Mouse (Mus musculus) embryonic facial prominence, embryonic 13.5 days (tissue): ENCODE data around the gene Gadd45a. TPM values are rescaled to one million over a fixed set of nuclear protein-coding genes. Genes with fewer than 3 reads are reported as not detected.

Source experiments
- ATAC-seq: fragments of 200-750 bp; cut with Nextera tagmentation; 2 replicates; pipeline ENCODE4 v1.8.0; 2017; ENCODE audit warnings: low read depth; ENCODE audit not compliant: insufficient number of reproducible peaks, insufficient read depth, low FRiP score, low TSS enrichment
- H3K27ac ChIP-seq: fragments of 300-500 bp; sonication (generic); 2 replicates; pipeline ENCODE4 v1.5.1; 2015; ENCODE audit warnings: moderate library complexity, mild to moderate bottlenecking, inconsistent platforms
- H3K27me3 ChIP-seq: fragments of 300-500 bp; sonication (generic); 2 replicates; pipeline ENCODE4 v1.6.1; 2015; ENCODE audit warnings: mild to moderate bottlenecking, inconsistent platforms
- H3K36me3 ChIP-seq: fragments of 300-500 bp; sonication (generic); 2 replicates; pipeline ENCODE4 v1.6.1; 2015; ENCODE audit warnings: mild to moderate bottlenecking, inconsistent platforms
- H3K4me1 ChIP-seq: fragments of 300-500 bp; sonication (generic); 2 replicates; pipeline ENCODE4 v1.6.1; 2015; ENCODE audit warnings: inconsistent platforms
- H3K4me2 ChIP-seq: fragments of 300-500 bp; sonication (generic); 2 replicates; pipeline ENCODE4 v1.6.1; 2015; ENCODE audit warnings: moderate library complexity, mild to moderate bottlenecking, inconsistent platforms
- H3K4me3 ChIP-seq: fragments of 300-500 bp; sonication (generic); 2 replicates; pipeline ENCODE4 v1.5.1; 2015; ENCODE audit warnings: mild to moderate bottlenecking, inconsistent platforms
- H3K9ac ChIP-seq: fragments of 300-500 bp; sonication (generic); 2 replicates; pipeline ENCODE4 v1.6.1; 2015; ENCODE audit warnings: mild to moderate bottlenecking, inconsistent platforms
- H3K9me3 ChIP-seq: fragments of 300-500 bp; sonication (generic); 2 replicates; pipeline ENCODE4 v1.6.1; 2016; ENCODE audit warnings: inconsistent platforms
- WGBS: fragments of 180-500 bp; shearing (Covaris S2); methylation state at CpG from one replicate; pipeline ENCODE4 v1.1.7; 2015; ENCODE audit warnings: mixed read lengths; 5-methylcytosine and 5-hydroxymethylcytosine counted together
- polyA plus RNA-seq: library from polyadenylated mRNA; unstranded; fragments of >200 nt; fragmentation: Nextera tagmentation; extraction: Ambion mirVana; gene quantifications from 2 replicates; pipeline ENCODE4 v1.2.1, GENCODE M21; 2015

Gene Gadd45a
- polyA plus RNA-seq, 1 experiment from 2014 or later, result 15.7 TPM

DNA sequence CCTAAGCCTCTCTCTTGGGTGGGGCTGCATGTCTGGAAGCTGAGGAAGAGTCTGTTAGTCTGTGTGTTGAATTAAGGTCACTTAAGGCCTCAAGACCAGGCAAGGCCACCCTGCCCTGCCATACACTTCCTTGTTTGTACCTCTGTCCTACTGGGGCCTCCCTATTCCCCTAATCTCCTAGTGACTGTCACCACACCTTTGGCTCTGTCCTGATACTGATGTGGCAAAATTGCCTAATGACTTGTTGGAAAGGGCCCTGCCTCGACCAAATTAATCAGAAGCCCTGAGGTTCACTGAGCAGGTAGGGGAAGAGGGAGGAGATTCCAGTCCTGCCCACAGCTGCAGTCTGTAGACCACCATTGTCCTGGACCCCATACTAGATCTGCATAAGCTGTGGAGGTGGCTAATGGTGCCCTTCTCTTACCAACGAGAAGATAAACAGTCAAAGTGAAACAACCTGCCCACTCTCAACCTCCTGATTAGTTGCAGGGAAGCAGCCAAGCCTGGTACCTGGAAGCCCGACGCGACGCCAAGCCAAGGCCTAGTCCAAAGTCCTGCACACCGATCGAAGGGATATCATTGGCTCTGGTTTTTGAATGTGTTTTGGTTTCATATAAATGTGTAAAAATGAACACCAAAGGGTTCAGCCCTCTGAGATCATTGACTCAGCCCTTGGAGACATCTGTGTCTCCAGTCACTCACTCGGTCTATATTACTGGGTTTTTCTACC lies 23.1 kb downstream of the Gadd45a start:
- no peak for ATAC-seq
- H3K9me3 ChIP-seq, result no peaks in the 10 kb centered on the region
- no peak overlapping the region for H3K9ac ChIP-seq
- WGBS, result 91% methylated on average over 9 of the region's 9 CpGs
- H3K4me1 ChIP-seq, result no peaks in the 10 kb centered on the region
- no peak overlapping the region for H3K4me2 ChIP-seq
- no peak overlapping the region for H3K27ac ChIP-seq
- no peaks in the 10 kb centered on the region for H3K36me3 ChIP-seq
- no peak overlapping the region for H3K4me3 ChIP-seq
- no peaks in the 10 kb centered on the region for H3K27me3 ChIP-seq

DNA sequence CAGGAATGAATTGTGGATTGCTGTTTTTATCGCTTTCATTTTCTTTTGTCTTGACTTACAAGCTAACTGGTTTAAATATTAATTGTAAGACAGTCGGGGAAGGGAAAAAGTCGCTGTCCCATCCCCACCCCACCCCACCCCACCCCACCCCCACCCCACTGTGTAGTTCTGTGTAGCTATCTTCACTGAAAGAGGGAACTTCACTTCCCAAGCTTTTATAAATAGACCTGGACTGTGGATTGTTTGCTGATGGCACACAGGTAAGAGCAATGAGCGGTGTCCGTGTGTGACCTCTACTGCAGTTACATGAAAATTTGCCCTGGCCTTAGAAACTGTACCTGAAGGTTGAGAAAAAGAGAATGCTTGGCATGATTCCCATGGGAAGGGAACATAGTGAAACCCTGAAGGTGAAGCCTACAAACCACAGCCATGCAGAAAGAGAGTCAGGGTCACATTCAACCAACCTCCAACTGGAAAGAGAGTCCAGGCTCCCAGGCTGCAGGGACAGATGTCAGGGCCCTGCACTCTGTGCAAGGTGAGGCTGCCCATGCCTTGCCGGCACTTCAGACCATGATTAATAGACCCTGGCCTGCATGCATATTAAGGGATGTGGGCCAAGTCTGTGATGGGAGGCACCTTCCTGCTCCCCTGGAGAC lies 23.8 kb downstream of the Gadd45a start:
- Histone ChIP-seq H3K9ac (no peak overlapping the region), H3K9me3 (no peaks in the 10 kb centered on the region), H3K27ac (no peak overlapping the region), H3K27me3 (no peaks in the 10 kb centered on the region), H3K36me3 (no peaks in the 10 kb centered on the region), H3K4me2 (no peak overlapping the region), H3K4me3 (no peak overlapping the region), H3K4me1 (no peaks in the 10 kb centered on the region)
- 93% methylated on average over 6 of the region's 6 CpGs for WGBS
- no peak for ATAC-seq

DNA sequence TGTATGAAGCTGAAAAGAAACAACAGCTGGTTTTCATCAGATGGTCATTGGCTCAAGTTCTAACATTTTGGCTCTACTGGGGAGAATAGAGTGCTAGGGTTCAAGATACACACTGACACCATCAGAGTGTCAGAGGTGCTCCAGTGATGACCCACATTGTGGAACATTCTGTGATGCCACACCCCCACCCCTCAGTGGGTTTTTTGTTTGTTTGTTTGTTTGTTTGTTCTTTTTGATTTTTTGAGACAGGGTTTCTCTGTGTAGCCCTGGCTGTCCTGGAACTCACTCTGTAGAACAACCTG lies 26.1 kb downstream of the Gadd45a start:
- no peaks in the 10 kb centered on the region for H3K27me3 ChIP-seq
- H3K4me3 ChIP-seq, result no peak overlapping the region
- H3K36me3 ChIP-seq, result no peaks in the 10 kb centered on the region
- no peaks in the 10 kb centered on the region for H3K9me3 ChIP-seq
- no peaks in the 10 kb centered on the region for H3K4me1 ChIP-seq
- ATAC-seq, result no peak
- H3K27ac ChIP-seq, result no peak overlapping the region
- H3K4me2 ChIP-seq, result no peak overlapping the region
- no peak overlapping the region for H3K9ac ChIP-seq

DNA sequence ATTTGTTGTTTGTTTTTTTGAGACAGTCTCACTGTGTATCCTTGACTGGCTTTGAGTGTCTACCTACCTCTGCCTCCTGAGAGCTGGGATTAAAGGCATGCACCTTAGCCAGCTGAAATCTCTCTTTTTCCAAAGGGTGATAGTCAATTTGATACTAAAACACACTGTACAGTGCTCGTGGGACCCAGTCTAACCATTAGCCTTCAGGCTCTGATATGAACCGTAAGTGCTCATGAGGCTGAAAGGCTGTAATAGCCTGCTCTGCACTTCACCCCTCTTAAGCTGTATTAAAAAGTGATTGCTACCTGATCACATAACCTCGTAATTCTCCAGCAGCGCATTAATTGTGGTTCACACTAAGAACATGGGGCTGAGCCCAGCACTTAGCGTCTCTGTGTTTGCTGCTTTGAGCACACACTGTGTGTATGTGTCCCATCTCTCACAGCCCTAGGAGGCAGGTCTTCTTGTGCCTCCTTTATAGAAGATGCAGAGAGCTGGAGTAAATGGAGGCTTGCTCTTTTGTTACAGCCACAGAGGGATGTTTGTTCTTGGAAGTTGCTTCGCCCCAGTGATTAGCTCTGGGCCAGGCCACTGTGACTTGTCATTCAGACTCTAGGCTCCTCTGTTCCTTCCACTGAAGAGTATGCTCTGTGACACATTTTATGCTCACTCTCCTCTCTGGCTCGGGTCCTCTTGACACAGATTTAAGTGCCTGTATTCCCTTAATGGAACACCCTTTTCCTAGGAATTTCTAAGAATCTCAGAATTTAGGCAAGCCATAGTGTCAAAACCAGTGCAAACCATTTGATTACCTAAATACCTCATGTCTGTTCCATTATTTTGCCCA lies 26.7 kb downstream of the Gadd45a start:
- no peak overlapping the region for H3K4me2 ChIP-seq
- H3K27me3 ChIP-seq, result no peaks in the 10 kb centered on the region
- H3K4me3 ChIP-seq, result no peak overlapping the region
- no peaks in the 10 kb centered on the region for H3K9me3 ChIP-seq
- no peak for ATAC-seq
- 59% methylated on average over 7 of the region's 7 CpGs for WGBS
- H3K9ac ChIP-seq, result no peak overlapping the region
- no peak overlapping the region for H3K27ac ChIP-seq
- no peaks in the 10 kb centered on the region for H3K4me1 ChIP-seq
- no peaks in the 10 kb centered on the region for H3K36me3 ChIP-seq

DNA sequence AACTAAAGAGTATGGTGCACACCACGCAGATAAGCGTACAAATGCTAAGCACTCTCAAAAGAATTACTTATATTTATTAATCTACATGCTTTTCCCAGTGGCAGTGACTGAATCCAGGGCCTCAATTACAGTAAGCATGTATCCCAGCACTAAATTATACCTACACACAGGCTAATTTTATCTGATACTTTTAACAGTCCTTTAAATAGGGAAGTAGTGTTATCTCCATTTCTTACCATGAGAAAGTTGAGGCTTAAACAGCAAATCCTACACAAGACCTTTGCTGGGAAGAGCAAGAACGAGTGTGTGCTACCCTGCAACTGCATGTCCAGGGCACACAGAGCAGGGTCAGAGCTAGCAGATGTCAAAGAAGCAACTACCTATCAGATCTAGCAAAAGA lies 27.4 kb downstream of the Gadd45a start:
- Histone ChIP-seq H3K36me3 (no peaks in the 10 kb centered on the region), H3K9me3 (no peaks in the 10 kb centered on the region), H3K27ac (no peak overlapping the region), H3K4me2 (no peak overlapping the region), H3K27me3 (no peaks in the 10 kb centered on the region), H3K4me1 (no peaks in the 10 kb centered on the region), H3K4me3 (no peak overlapping the region), H3K9ac (no peak overlapping the region)
- 90% methylated on average over 3 of the region's 3 CpGs for WGBS
- ATAC-seq, result no peak

DNA sequence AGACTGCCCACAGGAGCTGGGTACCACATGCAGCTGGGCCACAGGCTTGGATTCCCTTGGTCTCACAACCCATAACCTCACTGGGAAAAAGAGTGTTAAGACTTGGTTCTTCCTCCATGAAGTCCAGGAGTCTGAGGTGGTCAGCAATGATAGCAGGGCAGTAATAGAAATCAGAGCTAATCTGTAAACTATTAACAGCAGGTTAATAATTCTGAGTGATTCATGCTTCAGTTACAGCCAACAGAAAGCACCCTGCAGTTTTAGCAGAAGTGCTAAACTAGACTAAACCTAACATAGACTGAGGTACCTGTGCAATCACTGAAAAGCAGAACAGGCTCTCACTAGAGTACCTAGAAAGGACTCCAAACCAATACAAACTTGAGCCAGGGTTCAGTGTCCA lies 37.5 kb downstream of the Gadd45a start:
- Histone ChIP-seq H3K4me1 (no peaks in the 10 kb centered on the region), H3K36me3 (no peaks in the 10 kb centered on the region), H3K27me3 (no peaks in the 10 kb centered on the region), H3K27ac (no peak overlapping the region), H3K4me3 (no peak overlapping the region), H3K9ac (no peak overlapping the region), H3K4me2 (no peak overlapping the region), H3K9me3 (no peaks in the 10 kb centered on the region)
- ATAC-seq, result no peak

DNA sequence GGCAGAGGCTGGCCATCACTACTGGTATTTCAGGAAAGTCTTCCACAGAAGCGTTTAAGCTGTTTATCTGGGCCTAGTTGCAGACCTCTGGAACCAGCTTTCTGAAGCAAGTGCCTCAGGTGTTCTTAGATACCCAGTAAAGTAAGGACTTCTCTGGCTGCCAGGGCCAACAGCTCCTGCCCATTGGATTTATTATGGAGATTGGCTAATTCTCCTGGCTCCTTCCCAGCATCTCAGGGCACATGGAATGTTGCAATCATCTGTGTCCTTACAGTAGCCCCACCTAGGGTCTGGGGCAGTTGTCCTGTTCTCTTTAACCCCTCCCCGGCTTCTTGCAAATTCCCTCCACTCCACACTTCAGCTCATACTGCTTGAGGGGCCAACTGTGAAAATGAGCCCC lies 38.6 kb downstream of the Gadd45a start:
- H3K27me3 ChIP-seq, result no peaks in the 10 kb centered on the region
- 77% methylated on average over 2 of the region's 2 CpGs for WGBS
- no peak overlapping the region for H3K4me2 ChIP-seq
- H3K4me1 ChIP-seq, result no peaks in the 10 kb centered on the region
- H3K36me3 ChIP-seq, result no peaks in the 10 kb centered on the region
- H3K27ac ChIP-seq, result no peak overlapping the region
- no peak for ATAC-seq
- no peak overlapping the region for H3K9ac ChIP-seq
- H3K9me3 ChIP-seq, result no peaks in the 10 kb centered on the region
- no peak overlapping the region for H3K4me3 ChIP-seq

DNA sequence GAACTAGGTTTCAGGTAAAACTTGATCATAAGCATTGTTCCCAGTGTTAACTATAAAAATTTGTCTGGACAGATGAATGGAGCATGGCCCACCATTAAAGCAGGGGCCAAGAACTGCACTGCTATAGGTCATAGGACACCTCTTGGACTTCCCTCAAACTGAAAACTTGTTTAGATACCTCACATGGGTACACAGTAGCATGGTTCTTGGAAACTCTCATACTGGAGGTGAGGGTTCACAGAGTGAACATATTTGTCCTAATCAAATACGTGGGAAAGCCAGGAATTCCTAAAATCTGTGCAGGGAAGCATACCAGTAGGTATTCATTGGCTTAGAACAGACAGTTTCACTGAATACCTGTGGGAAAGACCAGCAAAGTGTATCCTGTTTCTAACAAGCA lies 41.0 kb downstream of the Gadd45a start:
- H3K9ac ChIP-seq, result no peak overlapping the region
- no peaks in the 10 kb centered on the region for H3K4me1 ChIP-seq
- H3K27me3 ChIP-seq, result no peaks in the 10 kb centered on the region
- no peaks in the 10 kb centered on the region for H3K9me3 ChIP-seq
- no peak for ATAC-seq
- H3K27ac ChIP-seq, result no peak overlapping the region
- WGBS, result 71% methylated on average over 1 of the region's 1 CpGs
- no peaks in the 10 kb centered on the region for H3K36me3 ChIP-seq
- no peak overlapping the region for H3K4me3 ChIP-seq
- no peak overlapping the region for H3K4me2 ChIP-seq

DNA sequence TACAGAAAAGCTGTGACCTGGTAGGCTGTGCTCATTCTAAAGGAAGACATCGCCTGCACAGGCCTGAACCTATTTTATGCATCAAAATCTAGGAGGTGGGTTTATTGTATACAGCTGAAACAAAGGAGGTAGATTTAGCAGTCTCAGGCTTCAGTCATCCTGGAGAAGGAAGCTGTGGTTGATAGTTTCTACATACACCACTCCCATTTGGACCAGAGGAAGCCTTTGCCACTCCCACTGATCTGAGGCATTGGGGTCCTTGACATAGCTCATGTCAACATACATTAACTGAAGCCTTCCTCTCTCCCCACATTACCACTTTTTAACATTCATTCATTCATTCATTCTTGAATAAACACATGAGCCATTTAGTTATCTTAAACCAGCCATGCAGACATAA lies 41.4 kb downstream of the Gadd45a start:
- Histone ChIP-seq H3K27me3 (no peaks in the 10 kb centered on the region), H3K27ac (no peak overlapping the region), H3K4me2 (no peak overlapping the region), H3K4me1 (no peaks in the 10 kb centered on the region), H3K9me3 (no peaks in the 10 kb centered on the region), H3K36me3 (no peaks in the 10 kb centered on the region), H3K9ac (no peak overlapping the region), H3K4me3 (no peak overlapping the region)
- WGBS, result 89% methylated on average over 1 of the region's 1 CpGs
- no peak for ATAC-seq

DNA sequence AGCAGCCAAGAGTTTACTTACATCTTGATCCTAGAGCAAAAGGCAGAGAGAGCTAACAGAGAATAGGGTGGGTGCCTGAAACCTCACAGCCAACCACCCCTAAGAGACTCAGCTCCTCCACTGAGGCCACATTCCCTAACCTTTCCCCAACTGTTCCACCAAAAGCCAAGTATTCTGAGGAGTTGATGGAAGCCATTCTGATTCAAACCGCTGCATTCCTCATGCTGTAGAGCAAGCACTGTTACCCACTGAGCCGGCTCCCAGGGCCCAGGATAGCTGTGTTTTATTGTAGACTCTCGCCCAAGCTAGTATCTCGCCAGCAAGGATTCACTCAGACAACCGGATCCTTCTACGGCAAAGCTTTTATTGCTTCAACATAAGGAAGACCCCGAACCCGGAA lies 42.3 kb downstream of the Gadd45a start:
- no peak for ATAC-seq
- Histone ChIP-seq H3K9me3 (no peaks in the 10 kb centered on the region), H3K36me3 (no peaks in the 10 kb centered on the region), H3K4me2 (no peak overlapping the region), H3K9ac (no peak overlapping the region), H3K27me3 (no peaks in the 10 kb centered on the region), H3K4me3 (no peak overlapping the region), H3K27ac (no peak overlapping the region), H3K4me1 (no peaks in the 10 kb centered on the region)
- WGBS, result 93% methylated on average over 8 of the region's 8 CpGs

DNA sequence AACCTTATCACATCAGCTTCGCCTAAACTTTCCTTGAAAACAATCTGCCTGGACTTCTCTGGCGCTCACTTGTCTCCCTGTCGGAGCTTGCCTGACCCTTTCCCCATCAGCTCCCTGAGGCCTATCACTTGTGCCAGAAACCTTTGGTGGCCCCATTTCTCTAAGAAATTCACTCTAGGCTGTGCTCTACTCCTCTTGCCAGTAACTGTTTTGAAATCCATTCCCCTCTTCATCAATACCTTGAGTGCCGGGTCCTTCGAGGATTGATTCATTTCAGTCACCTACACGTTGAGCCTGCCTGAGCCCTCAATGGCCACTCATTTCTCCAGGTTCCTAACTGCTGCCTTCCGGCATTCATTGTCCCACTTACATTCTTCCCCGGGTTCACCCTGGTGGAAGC lies 44.5 kb downstream of the Gadd45a start:
- no peaks in the 10 kb centered on the region for H3K27me3 ChIP-seq
- H3K9me3 ChIP-seq, result no peaks in the 10 kb centered on the region
- no peak overlapping the region for H3K4me2 ChIP-seq
- ATAC-seq, result no peak
- H3K4me1 ChIP-seq, result no peaks in the 10 kb centered on the region
- no peaks in the 10 kb centered on the region for H3K36me3 ChIP-seq
- H3K4me3 ChIP-seq, result no peak overlapping the region
- no peak overlapping the region for H3K27ac ChIP-seq
- 83% methylated on average over 8 of the region's 8 CpGs for WGBS
- H3K9ac ChIP-seq, result no peak overlapping the region

DNA sequence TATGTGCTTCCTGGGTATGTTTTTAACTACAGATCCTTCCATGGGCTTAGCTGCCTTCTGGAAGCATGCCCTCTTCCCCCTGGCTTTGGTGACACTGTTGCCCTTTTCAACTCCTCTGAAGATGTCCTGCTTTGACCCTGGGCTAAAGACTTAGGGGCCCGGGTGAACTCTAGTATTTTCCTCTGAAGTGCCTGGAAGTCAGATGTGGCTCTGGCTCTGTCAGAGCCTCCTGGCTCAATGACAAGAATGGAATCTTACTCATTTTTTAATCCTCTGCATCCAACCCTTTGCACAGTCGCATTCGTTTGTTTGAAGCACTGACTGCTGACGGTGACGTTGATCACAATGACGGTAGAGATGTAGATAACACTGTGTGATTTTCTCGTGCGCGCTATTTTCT lies 45.0 kb downstream of the Gadd45a start:
- H3K4me2 ChIP-seq, result no peak overlapping the region
- H3K4me1 ChIP-seq, result 0 out of 2 replicates have a peak, but pooled peaks cover 4% of the 10 kb centered on the region
- no peaks in the 10 kb centered on the region for H3K27me3 ChIP-seq
- no peak overlapping the region for H3K9ac ChIP-seq
- no peak overlapping the region for H3K27ac ChIP-seq
- 71% methylated on average over 9 of the region's 9 CpGs for WGBS
- no peak for ATAC-seq
- no peaks in the 10 kb centered on the region for H3K36me3 ChIP-seq
- H3K9me3 ChIP-seq, result no peaks in the 10 kb centered on the region
- H3K4me3 ChIP-seq, result no peak overlapping the region
